Mouse (Mus musculus) C2C12 (cell line): ENCODE measurements around the gene Sox6.

Experiments
- CTCF ChIP-seq: IDR thresholded peaks from one replicate; pipeline ENCODE4 v1.5.1; 2011; ENCODE audit not compliant: control insufficient read depth, insufficient read depth, insufficient read length
- FOSL1 ChIP-seq: IDR thresholded peaks from one replicate; pipeline ENCODE4 v1.8.0; 2011; ENCODE audit warnings: mild to moderate bottlenecking, low read length; ENCODE audit not compliant: poor library complexity, insufficient read depth, severe bottlenecking
- MYOG ChIP-seq: IDR thresholded peaks from one replicate; pipeline ENCODE4 v1.6.1; 2011; ENCODE audit not compliant: control insufficient read depth, insufficient read length; ENCODE audit errors: extremely low read depth
- USF1 ChIP-seq: IDR thresholded peaks from one replicate; pipeline ENCODE4 v1.6.1; 2011; ENCODE audit warnings: low read depth, mild to moderate bottlenecking, control low read depth, moderate library complexity

DNA sequence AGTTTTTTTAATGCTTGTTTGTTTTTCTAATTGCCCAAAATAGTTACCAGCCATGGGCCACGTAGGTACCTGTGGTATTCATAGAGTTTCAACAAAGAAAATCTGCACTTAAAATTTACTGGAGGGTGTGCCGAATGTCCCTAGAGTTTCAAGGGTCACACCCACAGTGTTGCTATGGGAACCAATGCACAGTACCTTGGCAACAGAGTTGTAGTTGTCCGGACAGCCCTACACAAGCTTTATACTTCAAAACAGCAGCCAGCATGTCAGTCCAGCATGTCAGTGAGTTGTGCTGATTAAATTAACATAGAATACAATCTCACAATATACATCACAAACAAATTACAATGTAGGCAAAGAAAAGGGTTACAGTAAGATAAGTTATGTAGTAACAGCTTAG is 567.1 kb downstream of the Sox6 start:
- no peak for TF ChIP-seq CTCF
- no peak for TF ChIP-seq USF1
- no peak for TF ChIP-seq FOSL1
- TF ChIP-seq MYOG = no peak
